Mouse (Mus musculus): Measurements from ENCODE around the gene BC052040.

DNA sequence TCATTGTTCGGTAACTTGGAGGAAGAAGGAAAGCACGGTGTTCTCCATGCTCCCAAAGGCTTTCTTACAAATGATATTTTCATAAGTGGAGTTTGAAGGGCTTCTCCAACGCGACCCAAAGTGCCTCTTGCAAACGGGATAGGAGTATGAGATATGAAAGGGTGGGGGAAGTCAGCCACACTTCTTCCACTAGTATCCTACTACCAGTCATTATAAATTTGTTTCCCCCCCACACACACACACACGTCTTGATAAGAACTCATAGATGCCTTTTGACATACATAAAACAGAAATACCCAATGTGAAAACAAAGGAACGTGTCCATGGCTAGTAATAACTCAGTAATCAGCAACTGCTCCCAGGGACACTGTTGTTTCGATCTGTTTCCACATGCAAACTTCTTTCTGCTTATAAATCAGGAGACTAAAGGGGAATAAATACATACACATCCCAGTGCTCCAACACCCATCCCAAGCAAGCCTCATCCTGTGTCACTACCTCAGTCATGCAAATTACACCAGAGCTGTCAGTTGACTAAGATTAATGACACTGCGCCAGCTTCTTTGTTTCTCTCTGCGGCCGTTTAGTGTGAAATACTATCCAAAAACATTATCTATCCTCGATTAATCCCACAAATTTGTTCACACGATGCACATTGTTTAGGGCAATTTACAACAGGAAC lies 43.4 kb upstream of the BC052040 start:
- TF ChIP-seq CTCF (conservative IDR thresholded peaks at IDR 0.05; ENCODE audit: low read length) (no peak), POU5F1 (IDR thresholded peaks at IDR 0.05; ENCODE audit: borderline replicate concordance, low read length) (no peak), NANOG (IDR thresholded peaks at IDR 0.05; ENCODE audit: borderline replicate concordance, low read length) (no peak)
